Mouse (Mus musculus) urinary bladder, postnatal 36 days (tissue): ENCODE measurements around the gene Rnf215.

Experiments used
- DNase-seq, 2 experiments: peaks; one replicate each; pipeline ENCODE4 v3.0.0; 2022; ENCODE audit warnings: low spot score in 2 of 2, mixed read lengths in 1 of 2

The Rnf215 gene

DNA sequence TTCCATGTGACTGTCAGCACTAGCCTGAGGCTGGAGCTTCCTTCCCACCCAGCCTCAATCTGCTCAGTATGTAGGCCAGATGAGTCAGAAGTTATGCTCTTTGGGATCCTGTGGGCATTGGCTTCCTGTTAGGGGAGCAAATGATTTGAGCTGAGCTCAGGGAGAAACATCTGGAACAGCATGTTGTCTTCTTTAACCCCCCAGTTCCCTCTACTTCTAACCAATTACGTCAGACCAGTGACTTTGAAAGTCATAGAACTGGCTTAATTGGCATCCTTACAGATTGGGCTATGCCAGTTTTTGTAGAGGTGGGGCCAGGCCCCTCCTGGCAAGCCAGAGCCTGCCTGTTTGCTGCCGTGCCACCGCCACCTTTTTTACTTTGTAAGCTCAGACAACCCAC lies 55.7 kb downstream of the Rnf215 start:
- no peak for DNase-seq
